13 mouse cellular contexts compared by ENCODE assay signal in the genomic region with DNA sequence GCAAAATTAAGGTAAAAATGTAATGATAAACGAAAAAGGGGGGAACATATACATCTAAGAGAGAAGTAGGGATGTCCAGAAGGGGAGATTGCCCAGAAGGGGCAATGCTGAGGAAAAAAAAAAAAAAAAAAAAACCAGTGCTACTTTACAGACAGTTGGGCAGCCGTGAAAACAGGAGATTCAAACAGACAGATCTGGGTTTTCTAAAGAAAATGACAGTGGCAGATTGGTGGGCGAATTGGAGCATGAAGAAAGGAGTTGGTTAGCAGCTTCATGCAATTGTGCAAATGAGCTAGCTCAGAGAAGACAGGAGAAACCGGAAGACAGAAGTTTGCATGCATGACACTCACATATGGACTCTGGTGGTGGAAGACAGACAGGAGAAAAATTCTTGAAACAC. TPM values are rescaled to one million over a fixed set of nuclear protein-coding genes. Genes with fewer than 3 reads are reported as not detected.
DNase-seq lines count a peak whose midpoint lies in the region.
"Had no signal": no experiment of that assay in that cellular context is flagged by ENCODE, and none has a peak within 500 bp of the region (broad histone marks: within the 10 kb centered on the region; RNA-seq: fewer than 3 reads in every experiment).

No protein-coding gene starts in this region.

- DNase-seq in heart, adult 11 months = peak; percentile 31
- no peak for DNase-seq in heart, postnatal 4 days
- DNase-seq in retina, embryonic 14.5 days (ENCODE audit: low spot score) = peak; percentile 42
- no peak for DNase-seq in lung, postnatal 25 days (ENCODE audit: low spot score)
- DNase-seq in right cerebral cortex, postnatal 10 days (ENCODE audit: low spot score in 2 of 2) = no peak
- DNase-seq: adrenal gland, adult 8-10 months; adrenal gland, postnatal 14 days; adrenal gland, postnatal 36 days; cerebellum, adult 11-12 months; cerebellum, adult 2 months; cerebellum, adult 9-10 months; cerebellum, postnatal 10 days; cerebellum, postnatal 25 days had no signal

RNA-seq across cellular contexts. Expression of a gene that starts 6.5 kb away (rescaled TPM):
- total RNA-seq in heart, postnatal 4 days (2021) = 10 to 100 TPM; 25.8 to 26.7 TPM

Comparison
In these comparisons a context has a peak if more than half of its experiments do, and no peak if none do; other contexts are left out.
1. DNase-seq: peak in heart, adult 11 months (single experiment) and retina, embryonic 14.5 days (single experiment); none in heart, postnatal 4 days (single experiment), lung, postnatal 25 days (single experiment) and right cerebral cortex, postnatal 10 days (0 of 2).